Comparison of ENCODE assay signal across 13 mouse cellular contexts in the genomic region with DNA sequence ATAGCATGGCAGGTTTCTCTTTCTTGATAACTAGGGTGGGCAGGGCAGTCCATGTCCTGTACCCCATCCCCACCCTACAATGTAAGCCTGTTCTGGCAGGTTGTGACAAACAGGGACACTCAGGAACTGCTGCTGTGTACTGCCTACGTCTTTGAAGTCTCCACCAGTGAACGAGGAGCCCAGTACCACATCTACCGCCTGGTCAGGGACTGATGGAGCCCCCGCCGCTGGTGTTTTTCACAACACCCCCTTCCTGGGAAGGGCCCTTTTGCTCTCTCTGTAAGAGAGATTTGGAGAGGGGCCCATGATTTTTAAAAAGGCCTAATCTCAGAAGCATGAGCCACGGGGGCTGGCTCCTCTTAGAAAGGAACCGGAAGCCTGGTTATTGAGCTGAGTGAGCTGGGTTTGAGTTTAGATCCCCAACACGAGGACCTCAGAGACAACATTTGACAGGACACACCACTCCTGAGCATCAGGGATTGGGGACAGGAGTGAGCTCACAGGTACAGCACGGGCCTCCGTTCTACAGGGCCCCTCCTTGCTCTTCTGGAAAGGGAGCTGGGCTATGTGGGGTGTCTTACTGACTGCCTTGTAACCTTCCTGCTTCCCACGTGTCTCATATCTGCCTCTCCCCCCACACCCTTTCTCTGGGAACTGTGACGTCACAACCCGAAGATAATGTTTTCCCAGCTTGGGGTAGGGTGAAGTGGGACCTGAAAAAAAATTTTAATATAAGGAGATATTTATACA. TPM values are rescaled to one million over a fixed set of nuclear protein-coding genes. Genes with fewer than 3 reads are reported as not detected.
DNase-seq lines count a peak whose midpoint lies in the region; ATAC-seq and TF ChIP-seq lines count a peak whose summit lies in the region.
"Had no signal": no experiment of that assay in that cellular context is flagged by ENCODE, and none has a peak within 500 bp of the region (broad histone marks: within the 10 kb centered on the region; RNA-seq: fewer than 3 reads in every experiment).

No protein-coding gene starts in this region.

- no peak overlapping the region for H3K4me3 ChIP-seq in hindbrain, embryonic 12.5 days
- H3K4me3 ChIP-seq in hindbrain, embryonic 16.5 days (ENCODE audit: low read length) = no peak overlapping the region
- H3K4me3 ChIP-seq in stomach, postnatal 0 days (ENCODE audit: low read depth, low read length) = no peak overlapping the region
- H3K4me3 ChIP-seq: heart, embryonic 15.5 days; intestine, embryonic 15.5 days; liver, embryonic 13.5 days had no signal

- ATAC-seq in hindbrain, embryonic 12.5 days (ENCODE audit: low FRiP score) = no peak
- ATAC-seq in hindbrain, embryonic 16.5 days = no peak
- no peak for ATAC-seq in stomach, postnatal 0 days (ENCODE audit: low FRiP score, low TSS enrichment)
- ATAC-seq in CD4-positive, CD25-positive, alpha-beta regulatory T cell, adult 4 months = no peak
- ATAC-seq: intestine, embryonic 15.5 days had no signal

- H3K27ac ChIP-seq in hindbrain, embryonic 12.5 days = peak overlapping the region; percentile 17; the same call in 1 of the 2 replicates
- H3K27ac ChIP-seq in hindbrain, embryonic 16.5 days (ENCODE audit: low read depth, low read length) = no peak overlapping the region
- H3K27ac ChIP-seq in stomach, postnatal 0 days (replicated peaks) = no peak overlapping the region
- H3K27ac ChIP-seq: heart, embryonic 15.5 days; intestine, embryonic 15.5 days; liver, embryonic 13.5 days; macrophage had no signal

- H3K36me3 ChIP-seq in hindbrain, embryonic 12.5 days = peaks cover 45% of the 10 kb centered on the region
- no peaks in the 10 kb centered on the region for H3K36me3 ChIP-seq in hindbrain, embryonic 16.5 days (ENCODE audit: control insufficient read depth, insufficient read depth, low read length)
- H3K36me3 ChIP-seq in stomach, postnatal 0 days (ENCODE audit: control insufficient read depth, insufficient read depth, low read length) = no peaks in the 10 kb centered on the region; the same call in 1 of the 2 replicates

- 63% methylated on average over 13 of the region's 13 CpGs for WGBS in hindbrain, embryonic 12.5 days
- WGBS in hindbrain, embryonic 16.5 days = 75% methylated on average over 13 of the region's 13 CpGs
- 67% methylated on average over 13 of the region's 13 CpGs for WGBS in stomach, postnatal 0 days

- no peak for TF ChIP-seq CTCF in stomach, postnatal 0 days (IDR thresholded peaks at IDR 0.05; ENCODE audit: low read depth)

- H3K9me3 ChIP-seq in hindbrain, embryonic 12.5 days (replicated peaks) = no peaks in the 10 kb centered on the region
- H3K9me3 ChIP-seq in hindbrain, embryonic 16.5 days (ENCODE audit: control insufficient read depth, low read length) = no peaks in the 10 kb centered on the region
- no peaks in the 10 kb centered on the region for H3K9me3 ChIP-seq in stomach, postnatal 0 days (ENCODE audit: control insufficient read depth, low read length)
- H3K9me3 ChIP-seq: heart, embryonic 15.5 days; intestine, embryonic 15.5 days; liver, embryonic 13.5 days had no signal

- H3K9ac ChIP-seq in hindbrain, embryonic 12.5 days = no peak overlapping the region
- H3K9ac ChIP-seq in hindbrain, embryonic 16.5 days (ENCODE audit: low read depth, low read length) = no peak overlapping the region
- H3K9ac ChIP-seq in stomach, postnatal 0 days (ENCODE audit: low read length) = no peak overlapping the region
- H3K9ac ChIP-seq: heart, embryonic 15.5 days; liver, embryonic 13.5 days had no signal

- TF ChIP-seq EP300 in stomach, postnatal 0 days (optimal IDR thresholded peaks at IDR 0.05) = no peak

- H3K4me1 ChIP-seq in hindbrain, embryonic 12.5 days = peaks cover 34% of the 10 kb centered on the region
- peaks cover 8% of the 10 kb centered on the region for H3K4me1 ChIP-seq in hindbrain, embryonic 16.5 days (ENCODE audit: control insufficient read depth, insufficient read depth, low read depth, low read length)
- H3K4me1 ChIP-seq in stomach, postnatal 0 days (replicated peaks; ENCODE audit: control insufficient read depth, insufficient read depth) = peaks cover 9% of the 10 kb centered on the region; the same call in 1 of the 2 replicates

- no peak overlapping the region for H3K4me2 ChIP-seq in hindbrain, embryonic 12.5 days (replicated peaks)
- no peak overlapping the region for H3K4me2 ChIP-seq in hindbrain, embryonic 16.5 days (ENCODE audit: low read length)
- no peak overlapping the region for H3K4me2 ChIP-seq in stomach, postnatal 0 days (replicated peaks; ENCODE audit: low read depth)

- H3K27me3 ChIP-seq in hindbrain, embryonic 12.5 days = peaks cover 25% of the 10 kb centered on the region
- H3K27me3 ChIP-seq in hindbrain, embryonic 16.5 days (replicated peaks; ENCODE audit: control insufficient read depth, insufficient read depth, low read length) = peaks cover 2% of the 10 kb centered on the region; the same call in 1 of the 2 replicates
- H3K27me3 ChIP-seq in stomach, postnatal 0 days (ENCODE audit: control insufficient read depth, insufficient read depth, low read length) = no peaks in the 10 kb centered on the region
- H3K27me3 ChIP-seq: heart, embryonic 15.5 days; intestine, embryonic 15.5 days; liver, embryonic 13.5 days had no signal

- peak; percentile 44 to 58 for DNase-seq in right cerebral cortex, adult 2 months (ENCODE audit: low spot score in 2 of 2)
- no peak for DNase-seq in right cerebral cortex, postnatal 4 days
- DNase-seq in frontal cortex, postnatal 36 days (ENCODE audit: low spot score in 2 of 2) = peak; percentile 49 to 73
- DNase-seq in stomach, postnatal 0 days (ENCODE audit: low spot score) = peak; percentile 10
- no peak for DNase-seq in adrenal gland, postnatal 25 days
- DNase-seq: liver, embryonic 13.5 days had no signal

RNA-seq across cellular contexts. Expression of a gene that starts 6.0 kb away (rescaled TPM):
- polyA plus RNA-seq in hindbrain, embryonic 12.5 days (2016; fragmentation: Nextera tagmentation; extraction: Ambion mirVana) = 1.3 and 1.5 TPM in 2 replicates
- polyA plus RNA-seq in hindbrain, embryonic 16.5 days (2015; fragmentation: Nextera tagmentation; extraction: Ambion mirVana) = 1.3 and 1.4 TPM in 2 replicates
- 1.5 and 1.8 TPM in 2 replicates for polyA plus RNA-seq in stomach, postnatal 0 days (2015; fragmentation: Nextera tagmentation; extraction: Ambion mirVana)
- polyA plus RNA-seq in CD4-positive, CD25-positive, alpha-beta regulatory T cell, adult 4 months (2017; shearing (Covaris generic)) = 100 to 1,000 TPM; 473 to 666 TPM
- 2.7 TPM in 2 replicates for total RNA-seq in adrenal gland, postnatal 25 days (2021)

RNA-seq across cellular contexts. Expression of a gene that starts 8.0 kb away (rescaled TPM):
- polyA plus RNA-seq in hindbrain, embryonic 12.5 days (2016; fragmentation: Nextera tagmentation; extraction: Ambion mirVana) = 0.10 and 0.28 TPM in 2 replicates
- polyA plus RNA-seq in hindbrain, embryonic 16.5 days (2015; fragmentation: Nextera tagmentation; extraction: Ambion mirVana) = 0.89 and 2.0 TPM in 2 replicates
- polyA plus RNA-seq in stomach, postnatal 0 days (2015; fragmentation: Nextera tagmentation; extraction: Ambion mirVana) = 0.07 and 0.18 TPM in 2 replicates
- not detected for polyA plus RNA-seq in CD4-positive, CD25-positive, alpha-beta regulatory T cell, adult 4 months (2017; shearing (Covaris generic))
- not detected in 2 replicates for total RNA-seq in adrenal gland, postnatal 25 days (2021)
- polyA plus RNA-seq: embryonic facial prominence, embryonic 11.5 days; intestine, embryonic 15.5 days; liver, embryonic 13.5 days; macrophage had no signal

RNA-seq across cellular contexts. Expression of a gene that starts 17.3 kb away (rescaled TPM):
- polyA plus RNA-seq in hindbrain, embryonic 12.5 days (2016; fragmentation: Nextera tagmentation; extraction: Ambion mirVana) = 185 and 208 TPM in 2 replicates
- 46.9 and 54.1 TPM in 2 replicates for polyA plus RNA-seq in hindbrain, embryonic 16.5 days (2015; fragmentation: Nextera tagmentation; extraction: Ambion mirVana)
- polyA plus RNA-seq in stomach, postnatal 0 days (2015; fragmentation: Nextera tagmentation; extraction: Ambion mirVana) = 26.8 and 29.5 TPM in 2 replicates
- polyA plus RNA-seq in CD4-positive, CD25-positive, alpha-beta regulatory T cell, adult 4 months (2017; shearing (Covaris generic)) = 1 to 10 TPM; 4.5 to 5.4 TPM
- 15.0 and 15.3 TPM in 2 replicates for total RNA-seq in adrenal gland, postnatal 25 days (2021)
- polyA plus RNA-seq: macrophage had no signal

RNA-seq across cellular contexts. Expression of a gene that starts 20.9 kb away (rescaled TPM):
- polyA plus RNA-seq in hindbrain, embryonic 12.5 days (2016; fragmentation: Nextera tagmentation; extraction: Ambion mirVana) = 3.0 and 3.4 TPM in 2 replicates
- polyA plus RNA-seq in hindbrain, embryonic 16.5 days (2015; fragmentation: Nextera tagmentation; extraction: Ambion mirVana) = 13.6 and 18.4 TPM in 2 replicates
- polyA plus RNA-seq in stomach, postnatal 0 days (2015; fragmentation: Nextera tagmentation; extraction: Ambion mirVana) = 48.4 TPM in 2 replicates
- 10 to 100 TPM; 16.1 to 22.9 TPM for polyA plus RNA-seq in CD4-positive, CD25-positive, alpha-beta regulatory T cell, adult 4 months (2017; shearing (Covaris generic))
- not detected in 2 replicates for total RNA-seq in adrenal gland, postnatal 25 days (2021)
- polyA plus RNA-seq: macrophage had no signal

RNA-seq across cellular contexts. Expression of a gene that starts 28.2 kb away (rescaled TPM):
- 0.46 and 0.48 TPM in 2 replicates for polyA plus RNA-seq in hindbrain, embryonic 12.5 days (2016; fragmentation: Nextera tagmentation; extraction: Ambion mirVana)
- 0.54 and 0.65 TPM in 2 replicates for polyA plus RNA-seq in hindbrain, embryonic 16.5 days (2015; fragmentation: Nextera tagmentation; extraction: Ambion mirVana)
- polyA plus RNA-seq in stomach, postnatal 0 days (2015; fragmentation: Nextera tagmentation; extraction: Ambion mirVana) = 0.07 and 0.13 TPM in 2 replicates
- polyA plus RNA-seq in CD4-positive, CD25-positive, alpha-beta regulatory T cell, adult 4 months (2017; shearing (Covaris generic)) = not detected
- 0.12 TPM in 1 of 2 replicates, not detected in the other for total RNA-seq in adrenal gland, postnatal 25 days (2021)
- polyA plus RNA-seq: macrophage had no signal

Comparison
In these comparisons a context has a peak if more than half of its experiments do, and no peak if none do; other contexts are left out.
1. DNase-seq: peak in right cerebral cortex, adult 2 months (2 of 2), frontal cortex, postnatal 36 days (2 of 2) and stomach, postnatal 0 days (single experiment); none in right cerebral cortex, postnatal 4 days (single experiment) and adrenal gland, postnatal 25 days (single experiment).
2. RNA of a gene that starts 6.0 kb away (polyA plus RNA-seq): 473 to 666 TPM in CD4-positive, CD25-positive, alpha-beta regulatory T cell, adult 4 months; 1.5 to 1.8 TPM in stomach, postnatal 0 days, 1.3 to 1.5 TPM in hindbrain, embryonic 12.5 days and 1.3 to 1.4 TPM in hindbrain, embryonic 16.5 days; every median in the first group is over 100 times any median in the second.